Mouse (Mus musculus): ENCODE measurements around the gene Micall1. TPM values are rescaled to one million over a fixed set of nuclear protein-coding genes. Genes with fewer than 3 reads are reported as not detected.

Gene Micall1
- polyA plus RNA-seq, 1 experiment: 27.6 TPM

GRCm38 (mm10) chr15:79134496-79135270, 26.0 kb downstream of the Micall1 start:
- TF ChIP-seq POLR2A (IDR thresholded peaks at IDR 0.05; ENCODE audit: extremely low read depth, insufficient read depth, low read length) (no peak; the same call in 1 of the 2 replicates), CTCF (IDR thresholded peaks at IDR 0.05; ENCODE audit: extremely low read depth, insufficient read depth, low read length) (no peak)
- Histone ChIP-seq H3K4me3 (ENCODE audit: insufficient read depth, low read length) (no peak overlapping the region), H3K27ac (ENCODE audit: insufficient read depth, low read length) (no peak overlapping the region), H3K4me1 (ENCODE audit: control insufficient read depth, insufficient read depth, low read length) (no peaks in the 10 kb centered on the region)

GRCm38 (mm10) chr15:79135332-79135731, 26.6 kb downstream of the Micall1 start:
- TF ChIP-seq POLR2A (IDR thresholded peaks at IDR 0.05; ENCODE audit: extremely low read depth, insufficient read depth, low read length) (0 out of 2 replicates have a peak, but pooled peaks have one; percentile 26), CTCF (IDR thresholded peaks at IDR 0.05; ENCODE audit: extremely low read depth, insufficient read depth, low read length) (no peak)
- no peak overlapping the region for H3K27ac ChIP-seq (ENCODE audit: insufficient read depth, low read length)
- H3K4me1 ChIP-seq (ENCODE audit: control insufficient read depth, insufficient read depth, low read length): no peaks in the 10 kb centered on the region
- no peak overlapping the region for H3K4me3 ChIP-seq (ENCODE audit: insufficient read depth, low read length)

GRCm38 (mm10) chr15:79135783-79136575, 27.3 kb downstream of the Micall1 start:
- H3K4me1 ChIP-seq (ENCODE audit: control insufficient read depth, insufficient read depth, low read length): no peaks in the 10 kb centered on the region
- TF ChIP-seq POLR2A (IDR thresholded peaks at IDR 0.05; ENCODE audit: extremely low read depth, insufficient read depth, low read length) (no peak), CTCF (IDR thresholded peaks at IDR 0.05; ENCODE audit: extremely low read depth, insufficient read depth, low read length) (no peak)
- no peak overlapping the region for H3K4me3 ChIP-seq (ENCODE audit: insufficient read depth, low read length)
- H3K27ac ChIP-seq (ENCODE audit: insufficient read depth, low read length): no peak overlapping the region

DNA sequence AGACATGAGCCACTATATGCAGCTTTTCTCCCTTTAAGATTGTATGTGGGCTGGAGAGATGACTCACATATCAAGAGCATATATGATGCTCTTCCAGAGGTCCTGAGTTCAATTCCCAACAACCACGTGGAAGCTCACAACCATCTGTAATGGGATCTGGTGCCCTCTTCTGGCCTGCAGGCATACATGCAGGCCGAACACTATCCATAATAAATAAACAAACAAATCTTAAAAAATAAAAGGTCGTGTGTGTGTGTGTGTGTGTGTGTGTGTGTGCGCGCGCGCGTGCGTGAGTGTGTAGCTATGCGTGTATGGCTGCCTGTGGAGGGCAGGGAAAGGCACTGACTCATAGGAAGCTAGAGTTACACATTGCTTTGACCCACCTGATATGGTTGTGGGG, 30.9 kb downstream of the Micall1 start:
- no peak overlapping the region for H3K27ac ChIP-seq (ENCODE audit: insufficient read depth, low read length)
- no peak for TF ChIP-seq POLR2A (IDR thresholded peaks at IDR 0.05; ENCODE audit: extremely low read depth, insufficient read depth, low read length)
- peak; percentile 41 for TF ChIP-seq CTCF (IDR thresholded peaks at IDR 0.05; ENCODE audit: extremely low read depth, insufficient read depth, low read length)
- H3K4me3 ChIP-seq (ENCODE audit: insufficient read depth, low read length): no peak overlapping the region
- H3K4me1 ChIP-seq (ENCODE audit: control insufficient read depth, insufficient read depth, low read length): no peaks in the 10 kb centered on the region

GRCm38 (mm10) chr15:79140866-79141565, 32.3 kb downstream of the Micall1 start, which contains the start of the genes Polr2f and 1700088E04Rik:
Polr2f (plus strand) TSS chr15:79141009.
1700088E04Rik (minus strand) TSS chr15:79141253.
- Histone ChIP-seq H3K4me3 (ENCODE audit: insufficient read depth, low read length) (peak within 1 kb of the TSS; percentile 63), H3K4me1 (ENCODE audit: control insufficient read depth, insufficient read depth, low read length) (no peaks in the 10 kb centered on the region), H3K27ac (ENCODE audit: insufficient read depth, low read length) (no peak within 1 kb of the TSS)
- TF ChIP-seq CTCF (IDR thresholded peaks at IDR 0.05; ENCODE audit: extremely low read depth, insufficient read depth, low read length) (no peak), POLR2A (IDR thresholded peaks at IDR 0.05; ENCODE audit: extremely low read depth, insufficient read depth, low read length) (peak; percentile 88)

DNA sequence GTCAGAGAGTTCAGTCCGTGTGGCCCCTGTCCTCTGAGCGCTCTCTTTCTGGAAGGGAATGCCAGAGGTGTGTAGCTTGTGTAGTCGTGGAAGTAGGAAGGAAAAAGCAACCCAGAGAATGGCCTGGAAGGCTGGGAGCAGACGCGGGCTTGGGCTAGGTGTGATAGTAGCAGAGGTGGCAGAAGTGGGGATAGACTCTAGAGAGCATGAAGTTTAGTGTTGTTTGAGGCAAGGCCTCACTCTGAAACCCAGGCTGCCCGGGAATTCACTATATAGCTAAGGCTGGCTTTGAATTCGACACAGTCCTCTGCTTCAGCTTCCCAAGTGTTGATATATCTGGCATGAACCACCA, 32.8 kb downstream of the Micall1 start:
- TF ChIP-seq POLR2A (IDR thresholded peaks at IDR 0.05; ENCODE audit: extremely low read depth, insufficient read depth, low read length): no peak
- no peak for TF ChIP-seq CTCF (IDR thresholded peaks at IDR 0.05; ENCODE audit: extremely low read depth, insufficient read depth, low read length)
- H3K27ac ChIP-seq (ENCODE audit: insufficient read depth, low read length): no peak overlapping the region
- no peaks in the 10 kb centered on the region for H3K4me1 ChIP-seq (ENCODE audit: control insufficient read depth, insufficient read depth, low read length)
- peak overlapping the region; percentile 63 for H3K4me3 ChIP-seq (ENCODE audit: insufficient read depth, low read length)

DNA sequence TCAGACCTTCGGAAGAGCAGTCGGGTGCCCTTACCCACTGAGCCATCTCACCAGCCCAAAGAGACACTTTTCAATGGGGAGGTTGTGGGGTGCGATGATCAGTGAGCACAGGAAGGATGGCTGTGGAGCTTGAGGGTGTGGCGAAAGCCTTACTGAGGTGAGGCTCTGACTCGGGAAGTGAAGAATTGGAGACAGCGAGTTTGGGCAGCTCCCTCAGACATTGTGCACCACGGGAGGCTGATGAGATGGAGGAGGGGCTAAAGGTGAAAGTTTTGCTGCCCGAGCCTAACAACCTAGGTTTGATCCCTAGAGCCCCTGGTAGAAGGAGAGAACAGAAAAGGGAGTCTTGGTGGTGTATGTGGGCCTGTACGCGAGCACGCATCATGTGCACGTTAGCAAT, 34.6 kb downstream of the Micall1 start:
- Histone ChIP-seq H3K4me3 (ENCODE audit: insufficient read depth, low read length) (no peak overlapping the region), H3K27ac (ENCODE audit: insufficient read depth, low read length) (no peak overlapping the region), H3K4me1 (ENCODE audit: control insufficient read depth, insufficient read depth, low read length) (no peaks in the 10 kb centered on the region)
- no peak for TF ChIP-seq POLR2A (IDR thresholded peaks at IDR 0.05; ENCODE audit: extremely low read depth, insufficient read depth, low read length)
- TF ChIP-seq CTCF (IDR thresholded peaks at IDR 0.05; ENCODE audit: extremely low read depth, insufficient read depth, low read length): no peak

GRCm38 (mm10) chr15:79144021-79144420, 35.3 kb downstream of the Micall1 start:
- TF ChIP-seq CTCF (IDR thresholded peaks at IDR 0.05; ENCODE audit: extremely low read depth, insufficient read depth, low read length): no peak
- TF ChIP-seq POLR2A (IDR thresholded peaks at IDR 0.05; ENCODE audit: extremely low read depth, insufficient read depth, low read length): no peak
- no peak overlapping the region for H3K4me3 ChIP-seq (ENCODE audit: insufficient read depth, low read length)
- no peak overlapping the region for H3K27ac ChIP-seq (ENCODE audit: insufficient read depth, low read length)
- no peaks in the 10 kb centered on the region for H3K4me1 ChIP-seq (ENCODE audit: control insufficient read depth, insufficient read depth, low read length)

GRCm38 (mm10) chr15:79145522-79145921, 36.8 kb downstream of the Micall1 start:
- Histone ChIP-seq H3K4me1 (ENCODE audit: control insufficient read depth, insufficient read depth, low read length) (no peaks in the 10 kb centered on the region), H3K4me3 (ENCODE audit: insufficient read depth, low read length) (no peak overlapping the region), H3K27ac (ENCODE audit: insufficient read depth, low read length) (no peak overlapping the region)
- TF ChIP-seq CTCF (IDR thresholded peaks at IDR 0.05; ENCODE audit: extremely low read depth, insufficient read depth, low read length) (no peak), POLR2A (IDR thresholded peaks at IDR 0.05; ENCODE audit: extremely low read depth, insufficient read depth, low read length) (no peak)
